Mouse (Mus musculus) thymus, adult 2 months (tissue): Measurements from ENCODE around the gene Atrnl1.

ENCODE experiments used
- CTCF ChIP-seq: fragments of 200-500 bp; IDR thresholded peaks from 2 replicates; pipeline ENCODE4 v1.5.1; 2012; ENCODE audit warnings: mild to moderate bottlenecking, control low read depth, low read length, moderate library complexity, borderline replicate concordance; ENCODE audit not compliant: control insufficient read depth, poor library complexity, insufficient read depth; ENCODE audit errors: extremely low read depth
- POLR2A ChIP-seq: fragments of 200-500 bp; IDR thresholded peaks from 2 replicates; pipeline ENCODE4 v1.6.1; 2012; ENCODE audit warnings: mild to moderate bottlenecking, low read length, control low read depth, moderate library complexity; ENCODE audit not compliant: control insufficient read depth, poor library complexity, insufficient read depth; ENCODE audit errors: extremely low read depth

- TF ChIP-seq CTCF (no peak), POLR2A (no peak)
These were observed 328.3 kb downstream of the Atrnl1 start for GRCm38 (mm10) chr19:57939166-57939565.
